Mouse (Mus musculus) adrenal gland, postnatal 10 days (tissue): Measurements from ENCODE around the gene Arg2. TPM values are rescaled to one million over a fixed set of nuclear protein-coding genes. Genes with fewer than 3 reads are reported as not detected.

Experiments
- DNase-seq: peaks from one replicate; pipeline ENCODE4 v3.0.0; 2021; ENCODE audit warnings: mixed read lengths
- long read RNA-seq, 2 experiments: library from polyadenylated mRNA; stranded (forward); transcript quantifications; one replicate each; pipeline ENCODE4 v2.0.0; 2021
- total RNA-seq, 2 experiments: library from RNA; stranded (reverse); gene quantifications; 2 replicates each; pipeline ENCODE4 v1.2.3; 2021

The Arg2 gene
- under 1 TPM; 0.48 TPM for total RNA-seq
- long read RNA-seq, experiment 1: 0 reads
- long read RNA-seq, experiment 2, partial matches to known transcripts: 0 of 1 reads
- long read RNA-seq, experiment 2, other reads (novel, unspliced or antisense): 0 of 1 reads

GRCm38 (mm10) chr12:79130299-79131177 is at the start of gene Arg2:
Gene Arg2 (plus strand): TSS chr12:79130777.
- peak; percentile 75 for DNase-seq

DNA sequence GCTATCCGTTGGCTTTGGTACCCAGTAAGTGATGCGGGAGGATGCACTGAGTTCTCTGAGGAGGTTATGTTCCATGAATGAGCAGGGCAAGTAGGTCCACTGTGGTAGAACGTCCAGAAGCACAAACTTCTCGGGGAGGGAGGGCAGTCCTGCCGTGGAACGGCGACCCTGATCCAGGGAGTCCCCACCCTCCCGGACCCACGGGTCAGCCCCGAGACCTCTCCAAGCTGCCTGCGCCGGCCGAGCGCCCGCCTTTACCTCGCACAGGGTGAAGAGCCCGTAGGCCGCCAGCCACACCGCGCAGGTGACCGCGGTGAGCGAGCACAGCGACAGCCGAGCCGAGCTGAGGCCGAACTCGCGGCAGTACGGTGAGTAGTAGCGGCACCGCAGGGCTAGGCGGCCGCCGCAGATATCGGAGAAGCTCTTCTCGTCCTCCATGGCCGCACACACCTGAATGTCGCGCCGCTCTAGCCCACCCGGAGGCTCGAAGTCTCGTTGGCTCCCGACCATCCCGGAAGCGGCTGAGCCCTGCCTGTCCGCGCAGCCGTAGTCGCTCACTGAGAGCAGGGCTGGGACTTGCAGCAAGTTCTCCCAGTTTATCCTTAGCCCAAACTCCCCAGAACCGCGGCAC is 41.3 kb upstream of the Arg2 start, which contains the start of gene Pigh:
Pigh (minus strand) TSS at position 470 of the 631 bp plus-strand sequence.
- peak; percentile 90 for DNase-seq

DNA sequence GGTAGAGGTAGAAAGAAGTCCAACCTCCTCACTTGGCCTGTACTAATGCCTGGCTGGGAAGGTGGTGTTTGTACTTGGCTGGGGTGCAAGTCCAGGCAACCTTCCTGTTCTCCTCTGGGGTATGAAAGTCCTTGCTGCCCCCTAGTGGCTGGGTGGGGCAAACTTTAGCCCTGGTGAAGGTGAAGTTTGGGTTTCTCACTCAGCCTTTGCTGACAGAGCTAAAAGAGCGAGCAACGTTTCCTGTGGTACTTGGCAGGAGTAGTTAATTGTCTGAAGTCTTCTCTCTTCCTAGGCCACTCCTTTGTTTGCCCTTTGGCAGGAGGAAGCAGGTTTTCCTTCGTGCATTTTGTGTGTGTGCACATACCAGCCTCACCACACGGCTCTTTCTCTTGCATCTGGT is 38.0 kb upstream of the Arg2 start:
- DNase-seq: peak; percentile 75

GRCm38 (mm10) chr12:79097106-79097752 is 33.3 kb upstream of the Arg2 start:
- DNase-seq: peak; percentile 35

GRCm38 (mm10) chr12:79103773-79104172 is 26.8 kb upstream of the Arg2 start:
- no peak for DNase-seq

GRCm38 (mm10) chr12:79104544-79104943 is 26.0 kb upstream of the Arg2 start:
- no peak for DNase-seq

- DNase-seq: no peak
These were observed 25.3 kb upstream of the Arg2 start for GRCm38 (mm10) chr12:79105312-79105711.

DNA sequence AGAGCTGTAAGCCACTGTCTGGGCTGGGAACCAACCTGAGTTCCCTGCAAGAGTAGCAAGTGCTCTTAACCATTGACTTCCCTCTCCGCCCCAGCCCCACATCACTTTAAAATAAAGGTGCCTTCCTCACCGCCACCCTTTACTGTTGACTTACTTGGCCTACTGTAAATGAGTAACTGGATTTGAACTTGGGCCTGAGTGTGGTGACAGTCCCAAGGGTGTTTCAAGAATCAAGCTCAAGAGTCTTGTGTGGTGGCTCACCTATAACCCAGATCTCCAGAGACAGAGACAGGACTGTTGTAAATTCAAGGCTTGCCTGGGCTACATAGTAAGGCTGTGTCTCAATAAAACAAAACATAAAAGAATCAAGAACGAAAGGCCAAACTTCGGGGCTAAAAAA is 11.6 kb upstream of the Arg2 start:
- DNase-seq: no peak

DNA sequence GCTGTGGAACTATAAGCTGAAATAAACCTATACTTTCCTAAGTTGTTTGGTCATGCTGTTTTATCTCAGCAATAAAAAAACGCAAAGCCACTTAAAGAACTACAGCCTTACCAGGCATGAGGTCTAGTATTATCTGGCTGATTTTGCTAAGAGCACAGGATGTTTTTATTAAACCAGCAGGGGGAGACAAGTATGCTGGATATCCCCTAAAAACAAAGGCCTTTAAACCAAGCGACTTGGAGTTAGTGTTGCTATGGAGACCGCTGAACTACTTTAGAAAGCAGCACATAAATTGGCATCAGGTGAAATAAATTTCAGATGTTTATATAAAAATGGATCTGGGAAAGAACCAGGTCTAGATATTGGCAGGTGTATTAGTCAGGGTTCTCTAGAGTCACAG is 7.8 kb upstream of the Arg2 start:
- no peak for DNase-seq

DNA sequence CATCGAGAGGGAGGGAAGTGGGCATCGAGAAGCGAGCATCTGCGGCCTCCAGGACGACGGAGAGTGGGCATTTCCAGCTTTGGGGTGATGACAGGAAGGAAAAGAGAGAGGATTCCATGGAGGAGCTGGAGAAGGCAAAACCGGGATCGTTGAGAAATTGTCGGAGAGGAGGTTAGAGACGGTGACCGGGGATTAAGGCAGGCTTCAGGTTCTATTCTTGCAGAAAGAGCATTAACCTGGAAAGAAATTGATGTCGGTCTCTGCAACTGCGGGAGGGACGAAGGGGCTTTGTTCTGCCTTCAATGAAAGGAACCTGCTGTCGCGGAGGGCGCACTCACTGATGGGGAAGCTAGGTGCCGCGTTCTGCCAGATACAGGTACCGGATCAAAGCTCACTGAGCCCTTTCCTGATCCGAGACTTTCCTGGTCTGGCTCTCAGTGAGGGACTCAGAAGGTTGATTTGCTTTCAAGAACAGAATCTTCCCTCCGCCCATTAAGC is 650 bp downstream of the Arg2 start:
- no peak for DNase-seq

DNA sequence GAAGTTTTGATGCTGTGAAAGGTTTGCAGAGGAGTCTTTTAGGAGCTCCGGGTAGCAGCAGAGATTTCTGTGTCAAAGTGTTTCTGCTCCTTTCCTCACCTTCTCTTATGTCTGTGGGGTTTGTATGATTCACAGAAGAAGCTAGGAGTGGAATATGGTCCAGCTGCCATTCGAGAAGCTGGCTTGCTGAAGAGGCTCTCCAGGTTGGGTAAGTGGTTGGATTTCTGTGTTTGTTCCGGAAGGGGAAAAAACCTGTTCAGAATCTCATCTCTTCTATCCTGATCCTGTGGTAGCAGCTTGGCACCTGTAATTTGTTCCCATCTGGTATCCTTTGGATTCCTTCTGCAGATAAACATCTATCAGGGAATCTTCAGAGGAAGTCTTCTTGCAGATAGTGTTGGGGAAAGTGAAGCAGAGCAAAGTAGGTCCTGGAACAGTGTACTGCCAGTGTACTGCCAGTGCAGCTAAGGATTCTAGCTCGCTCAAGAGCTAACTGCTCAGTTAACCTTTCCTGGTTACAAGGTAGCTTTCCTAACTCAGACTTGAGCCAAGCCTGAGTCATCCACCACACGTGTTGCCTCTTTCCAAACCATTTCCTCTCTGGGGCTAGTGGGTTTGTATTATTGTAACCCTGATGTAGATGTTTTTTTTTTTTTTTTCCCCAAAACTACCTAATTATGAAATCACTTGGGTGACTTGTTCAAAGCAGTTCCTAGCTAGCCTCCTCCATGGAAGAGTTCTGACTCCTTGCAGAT is 1.3 kb downstream of the Arg2 start:
- no peak for DNase-seq

- no peak for DNase-seq
These were observed 4.1 kb downstream of the Arg2 start for GRCm38 (mm10) chr12:79134676-79135075.

- DNase-seq: no peak
These were observed 4.5 kb downstream of the Arg2 start for GRCm38 (mm10) chr12:79135105-79135504.

DNA sequence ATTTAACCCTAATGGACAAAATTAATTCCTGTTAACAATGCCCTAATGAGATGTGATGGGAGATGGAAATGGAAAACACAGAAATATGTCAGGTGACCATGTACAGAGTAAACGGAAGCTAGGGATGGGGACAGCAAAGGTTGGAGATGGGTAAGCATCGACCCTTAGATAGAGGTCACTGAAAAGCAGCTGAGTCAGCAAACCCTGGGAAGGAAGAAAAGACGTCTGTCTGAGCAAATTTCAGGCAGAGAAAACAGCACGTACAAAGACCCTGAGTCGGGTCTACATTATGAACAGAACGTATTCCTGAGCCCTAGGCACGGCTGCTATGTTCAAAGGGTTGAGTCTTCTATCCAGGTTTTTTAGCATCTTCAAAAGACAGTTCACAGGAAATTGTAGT is 6.4 kb downstream of the Arg2 start:
- no peak for DNase-seq

- no peak for DNase-seq
These were observed 8.4 kb downstream of the Arg2 start for GRCm38 (mm10) chr12:79138999-79139398.

GRCm38 (mm10) chr12:79139417-79139816 is 8.8 kb downstream of the Arg2 start:
- DNase-seq: no peak

GRCm38 (mm10) chr12:79140811-79141210 is 10.2 kb downstream of the Arg2 start:
- no peak for DNase-seq

GRCm38 (mm10) chr12:79141384-79141783 is 10.8 kb downstream of the Arg2 start:
- DNase-seq: no peak

DNA sequence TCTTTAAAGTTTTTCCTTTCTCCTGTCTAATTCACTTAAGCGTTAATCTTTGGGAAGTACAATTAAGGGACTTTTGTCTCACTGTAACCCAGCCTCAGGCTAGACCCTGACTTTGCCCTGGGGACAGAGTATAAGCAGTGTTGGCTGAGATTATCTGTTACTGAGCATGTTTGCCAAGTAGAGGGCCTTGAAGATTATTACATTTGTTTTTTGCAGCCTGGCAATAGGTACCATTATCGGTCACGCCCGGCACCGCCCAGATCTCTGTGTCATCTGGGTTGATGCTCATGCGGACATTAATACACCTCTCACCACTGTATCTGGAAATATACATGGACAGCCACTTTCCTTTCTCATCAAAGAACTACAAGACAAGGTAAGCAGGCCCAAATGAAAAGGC is 19.1 kb downstream of the Arg2 start:
- no peak for DNase-seq

DNA sequence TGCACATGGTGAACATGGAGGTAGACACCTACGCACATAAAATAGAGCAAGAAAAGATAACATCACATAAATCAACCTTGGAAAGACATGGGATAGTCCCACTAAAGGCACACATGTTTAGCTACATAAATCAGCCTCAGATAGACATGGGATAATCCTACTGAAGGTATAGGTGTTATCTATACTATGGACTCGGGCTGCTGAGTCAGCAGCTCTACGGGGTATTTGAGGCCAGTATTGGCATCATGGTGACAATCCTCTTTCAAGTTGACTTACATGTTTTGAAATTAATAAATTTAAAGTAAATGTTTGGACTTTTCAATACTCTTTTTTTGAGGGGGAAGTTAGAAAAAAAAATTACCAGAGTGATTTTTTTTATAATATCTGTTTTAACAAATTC is 32.3 kb downstream of the Arg2 start:
- DNase-seq: no peak

DNA sequence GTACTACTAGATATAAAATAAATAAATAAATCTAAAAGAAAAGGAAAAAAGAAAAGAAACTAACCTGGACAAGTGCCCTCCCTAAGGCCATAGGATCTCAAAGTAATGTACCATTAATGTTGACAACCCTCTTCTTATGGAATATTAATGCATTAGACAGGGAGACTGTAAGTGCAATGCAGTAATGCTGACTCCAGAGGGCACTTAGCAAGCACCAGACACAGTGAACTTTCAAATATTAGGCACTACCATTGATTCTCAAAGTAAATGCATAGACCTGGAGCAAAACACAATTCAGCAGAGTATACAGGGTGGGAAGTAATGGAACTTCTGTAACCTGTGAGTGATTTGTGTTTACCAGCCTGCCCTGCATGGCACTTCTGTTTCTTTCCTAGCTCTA is 38.6 kb downstream of the Arg2 start:
- DNase-seq: no peak

DNA sequence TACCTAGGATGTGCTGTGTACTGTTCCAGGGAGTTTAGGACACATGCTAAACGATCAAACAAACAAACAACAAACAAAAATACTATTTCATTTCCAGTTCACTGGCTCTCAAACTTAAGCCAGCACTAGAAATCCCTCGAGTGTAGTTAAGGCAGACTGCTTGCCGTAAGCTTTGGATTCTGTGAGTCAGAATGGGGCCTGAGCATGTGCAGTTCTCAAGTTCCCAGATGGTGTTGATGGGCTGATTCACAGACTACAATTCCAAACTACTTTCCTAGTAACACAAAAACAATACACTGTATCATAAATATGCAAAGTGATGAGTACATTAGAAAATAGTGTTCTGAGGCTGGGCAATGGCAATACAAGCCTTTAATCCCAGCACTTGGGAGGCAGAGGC is 39.8 kb downstream of the Arg2 start:
- DNase-seq: no peak
